Mouse (Mus musculus): Measurements from ENCODE around the gene Zfp212. TPM values are rescaled to one million over a fixed set of nuclear protein-coding genes. Genes with fewer than 3 reads are reported as not detected.

The Zfp212 gene
- 21.1 and 23.6 TPM in 2 replicates for polyA plus RNA-seq (2015; fragmentation: Nextera tagmentation; extraction: Ambion mirVana)

- DNase-seq (ENCODE audit: low spot score): peak; percentile 93
Measured at GRCm38 (mm10) chr6:47920447-47921340, at the start of gene Zfp212. Gene Zfp212, plus strand, starts transcription at chr6:47920476.

DNA sequence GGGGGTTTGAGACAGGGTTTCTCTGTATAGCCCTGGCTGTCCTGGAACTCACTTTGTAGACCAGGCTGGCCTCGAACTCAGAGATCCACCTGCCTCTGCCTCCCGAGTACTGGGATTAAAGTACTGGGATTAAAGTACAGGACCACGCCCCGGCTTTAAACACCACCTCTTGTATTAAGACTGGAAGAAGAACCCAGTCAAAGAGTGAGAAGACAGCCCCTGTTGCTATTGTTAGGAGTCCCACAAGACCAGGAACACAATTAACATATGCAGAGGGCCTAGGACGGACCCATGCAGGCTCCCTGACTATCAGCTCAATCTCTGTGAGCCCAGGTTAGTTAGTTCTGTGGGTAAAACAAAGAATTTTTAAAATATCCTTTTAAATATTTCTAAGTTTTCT lies 48.0 kb upstream of the Zfp212 start:
- DNase-seq (ENCODE audit: low spot score): no peak

- DNase-seq (ENCODE audit: low spot score): no peak
Measured at GRCm38 (mm10) chr6:47877058-47877457, 43.2 kb upstream of the Zfp212 start, which contains the start of gene Zfp282. Gene Zfp282, plus strand, starts transcription at chr6:47877204.

GRCm38 (mm10) chr6:47877461-47878132 lies 42.7 kb upstream of the Zfp212 start:
- peak; percentile 72 for DNase-seq (ENCODE audit: low spot score)

DNA sequence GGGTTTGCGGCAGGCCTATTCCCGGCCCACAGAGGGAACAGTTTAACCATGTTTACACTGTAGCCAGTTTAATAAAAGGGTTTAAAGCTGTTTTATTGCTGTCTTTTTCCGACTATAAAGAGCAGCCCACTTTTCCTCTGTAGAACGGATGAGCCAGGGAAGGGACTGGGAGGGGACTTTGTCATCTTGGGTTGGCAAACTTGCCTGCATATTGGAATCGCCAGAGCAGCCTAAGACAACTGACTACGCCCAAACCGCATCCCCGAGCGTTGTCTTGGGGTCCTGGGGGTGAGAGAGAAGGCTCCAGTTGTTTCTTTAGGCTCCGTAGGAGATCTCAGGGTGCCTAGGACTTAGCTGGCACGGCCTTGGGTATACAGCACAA lies 42.2 kb upstream of the Zfp212 start:
- peak; percentile 12 for DNase-seq (ENCODE audit: low spot score)

GRCm38 (mm10) chr6:47878593-47878992 lies 41.7 kb upstream of the Zfp212 start:
- peak; percentile 8 for DNase-seq (ENCODE audit: low spot score)

GRCm38 (mm10) chr6:47879049-47879716 lies 41.1 kb upstream of the Zfp212 start:
- no peak for DNase-seq (ENCODE audit: low spot score)

DNA sequence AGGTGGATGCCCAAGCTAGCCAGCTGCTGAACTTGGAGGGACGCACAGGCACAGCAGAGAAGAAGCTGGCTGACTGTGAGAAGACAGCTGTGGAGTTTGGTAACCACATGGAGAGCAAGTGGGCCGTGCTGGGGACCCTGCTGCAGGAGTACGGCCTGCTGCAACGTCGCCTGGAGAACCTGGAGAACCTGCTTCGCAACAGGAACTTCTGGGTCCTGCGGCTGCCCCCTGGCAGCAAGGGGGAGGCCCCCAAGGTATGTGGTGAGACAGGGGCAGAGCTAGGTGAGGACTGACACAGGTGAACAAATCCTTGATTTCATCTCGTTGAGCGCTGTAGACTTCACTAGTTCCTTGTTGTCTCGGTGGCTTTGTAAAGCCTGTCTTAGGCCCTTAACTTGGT lies 40.1 kb upstream of the Zfp212 start:
- no peak for DNase-seq (ENCODE audit: low spot score)

DNA sequence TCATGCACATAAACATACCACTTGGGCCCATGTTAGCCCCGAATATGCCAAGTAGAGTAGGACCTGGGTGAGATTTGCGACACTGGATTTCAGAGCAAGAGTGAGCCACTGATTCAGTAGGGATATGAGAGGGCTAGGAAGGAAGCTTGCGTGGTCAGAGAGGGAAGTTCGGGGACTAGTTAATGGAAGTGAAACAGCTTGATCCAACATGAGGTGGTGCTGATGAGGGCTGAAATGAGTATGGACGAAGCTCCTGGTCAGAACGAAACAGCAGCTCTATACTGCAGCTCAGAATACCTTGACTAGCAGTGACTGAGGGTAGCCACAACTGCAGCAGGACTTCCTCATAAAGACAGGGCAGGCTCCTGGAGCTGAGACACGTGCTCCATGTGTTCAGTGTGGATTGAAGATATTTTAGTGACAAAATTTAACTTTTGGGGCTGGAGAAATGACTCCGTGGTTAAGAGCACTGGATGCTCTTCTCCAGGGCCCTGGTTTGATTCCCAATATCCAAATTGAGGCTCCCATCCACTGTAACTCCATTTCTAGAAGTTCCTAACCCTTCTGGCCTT lies 31.4 kb upstream of the Zfp212 start:
- no peak for DNase-seq (ENCODE audit: low spot score)

DNA sequence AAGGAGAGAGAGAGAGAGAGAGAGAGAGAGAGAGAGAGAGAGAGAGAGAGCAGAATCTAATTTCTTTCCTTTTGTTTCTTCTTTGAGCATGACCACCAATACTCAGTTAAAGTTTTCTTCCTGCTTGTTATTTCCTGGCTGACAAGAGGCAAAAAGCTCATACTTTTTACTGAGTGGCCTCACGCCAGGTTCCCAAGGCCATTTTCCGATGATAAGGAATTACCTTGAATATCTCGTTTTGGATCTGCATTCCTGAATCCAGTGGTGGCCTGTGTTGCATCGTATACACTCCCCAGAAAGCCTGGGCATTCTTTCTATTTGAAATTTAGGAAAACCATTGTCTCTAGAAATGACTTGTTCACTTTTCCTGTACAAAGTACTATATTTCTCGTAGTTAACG lies 20.9 kb upstream of the Zfp212 start:
- no peak for DNase-seq (ENCODE audit: low spot score)

DNA sequence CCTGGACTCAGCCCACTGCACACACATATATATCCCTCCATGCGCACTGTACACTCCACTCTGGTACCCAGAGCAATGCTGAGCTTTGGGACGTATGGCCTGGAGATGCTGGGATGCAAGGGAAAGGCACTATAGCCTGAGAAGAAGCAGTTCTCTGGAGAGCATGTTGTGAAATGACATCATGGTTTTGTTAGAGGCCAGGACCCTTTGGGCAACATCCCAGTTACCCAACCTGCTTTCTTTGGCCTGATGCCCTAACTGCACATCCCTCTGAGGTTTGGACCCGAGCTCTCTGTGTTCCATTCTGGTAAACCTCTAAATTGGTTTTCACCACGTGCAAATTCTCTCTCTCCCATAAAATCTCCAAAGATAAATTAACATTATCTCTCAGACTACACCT lies 16.7 kb upstream of the Zfp212 start:
- no peak for DNase-seq (ENCODE audit: low spot score)

GRCm38 (mm10) chr6:47904361-47904760 lies 15.9 kb upstream of the Zfp212 start:
- no peak for DNase-seq (ENCODE audit: low spot score)

- DNase-seq (ENCODE audit: low spot score): no peak
Measured at GRCm38 (mm10) chr6:47904917-47905695, 15.2 kb upstream of the Zfp212 start.

DNA sequence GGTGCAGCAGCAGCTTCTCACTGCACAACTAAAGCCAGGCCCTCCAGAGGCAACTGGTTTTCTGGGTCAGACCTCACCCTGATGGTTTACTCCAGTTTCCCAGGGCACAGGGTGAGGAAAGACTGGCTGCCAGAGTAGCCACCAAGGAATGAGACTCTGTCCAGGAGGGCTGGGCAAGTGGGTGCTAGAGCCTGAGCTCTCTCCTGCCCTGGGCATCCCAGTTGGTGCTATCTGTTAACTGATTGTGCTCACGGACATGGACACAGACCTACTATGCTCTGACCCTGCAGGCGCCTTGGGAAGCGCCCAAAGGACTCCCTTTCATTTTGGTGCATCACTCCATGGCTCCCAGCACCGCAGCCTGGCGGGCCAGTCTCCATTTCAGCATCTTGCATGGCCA lies 13.9 kb upstream of the Zfp212 start:
- DNase-seq (ENCODE audit: low spot score): no peak

DNA sequence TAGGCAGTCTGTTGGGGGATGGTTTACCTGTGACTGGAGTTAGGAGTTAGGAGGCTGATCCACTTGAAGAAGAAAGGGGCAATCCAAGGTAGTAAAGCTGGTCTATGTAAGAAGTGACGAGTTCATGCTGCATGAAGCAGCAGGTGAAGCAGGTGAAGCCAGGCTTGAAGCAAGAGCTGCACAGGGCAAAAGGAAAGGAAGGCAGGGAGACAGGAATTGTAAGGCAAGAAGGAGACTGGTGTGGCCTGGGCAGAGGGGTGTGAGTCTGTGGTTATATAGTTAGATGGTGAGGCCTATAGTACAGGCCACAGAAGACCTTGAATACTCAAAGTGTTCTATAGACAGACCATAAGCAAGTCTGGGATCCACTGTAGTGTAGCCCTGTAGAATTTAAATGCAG lies 11.3 kb upstream of the Zfp212 start:
- no peak for DNase-seq (ENCODE audit: low spot score)

- DNase-seq (ENCODE audit: low spot score): no peak
Measured at GRCm38 (mm10) chr6:47911650-47912049, 8.6 kb upstream of the Zfp212 start.

GRCm38 (mm10) chr6:47912991-47913390 lies 7.3 kb upstream of the Zfp212 start:
- DNase-seq (ENCODE audit: low spot score): no peak

GRCm38 (mm10) chr6:47917051-47917450 lies 3.2 kb upstream of the Zfp212 start:
- DNase-seq (ENCODE audit: low spot score): no peak

DNA sequence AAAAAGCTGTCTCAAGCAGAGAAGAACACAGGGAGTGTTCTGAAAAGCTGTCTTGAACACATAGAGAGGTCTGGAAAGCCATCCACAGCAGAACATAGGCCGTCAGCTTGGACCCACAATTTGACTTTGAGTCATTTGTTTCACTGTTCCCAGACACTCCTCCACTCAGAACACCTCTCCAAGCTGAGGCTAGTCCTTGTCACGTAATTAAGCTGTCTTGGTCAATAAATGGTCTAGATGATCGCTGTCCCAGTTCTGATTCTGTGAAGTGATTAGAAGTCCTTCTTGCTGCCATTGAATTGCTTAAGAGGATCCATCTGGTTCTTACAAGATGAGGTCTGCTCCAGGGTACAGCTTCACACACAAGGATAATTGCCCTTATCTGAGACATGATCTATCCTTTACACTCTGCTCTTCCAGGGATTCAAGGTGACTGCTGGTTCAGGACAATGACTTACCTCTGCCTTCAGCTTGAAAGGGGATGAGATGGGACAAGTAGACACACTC lies 1.5 kb upstream of the Zfp212 start:
- DNase-seq (ENCODE audit: low spot score): no peak

DNA sequence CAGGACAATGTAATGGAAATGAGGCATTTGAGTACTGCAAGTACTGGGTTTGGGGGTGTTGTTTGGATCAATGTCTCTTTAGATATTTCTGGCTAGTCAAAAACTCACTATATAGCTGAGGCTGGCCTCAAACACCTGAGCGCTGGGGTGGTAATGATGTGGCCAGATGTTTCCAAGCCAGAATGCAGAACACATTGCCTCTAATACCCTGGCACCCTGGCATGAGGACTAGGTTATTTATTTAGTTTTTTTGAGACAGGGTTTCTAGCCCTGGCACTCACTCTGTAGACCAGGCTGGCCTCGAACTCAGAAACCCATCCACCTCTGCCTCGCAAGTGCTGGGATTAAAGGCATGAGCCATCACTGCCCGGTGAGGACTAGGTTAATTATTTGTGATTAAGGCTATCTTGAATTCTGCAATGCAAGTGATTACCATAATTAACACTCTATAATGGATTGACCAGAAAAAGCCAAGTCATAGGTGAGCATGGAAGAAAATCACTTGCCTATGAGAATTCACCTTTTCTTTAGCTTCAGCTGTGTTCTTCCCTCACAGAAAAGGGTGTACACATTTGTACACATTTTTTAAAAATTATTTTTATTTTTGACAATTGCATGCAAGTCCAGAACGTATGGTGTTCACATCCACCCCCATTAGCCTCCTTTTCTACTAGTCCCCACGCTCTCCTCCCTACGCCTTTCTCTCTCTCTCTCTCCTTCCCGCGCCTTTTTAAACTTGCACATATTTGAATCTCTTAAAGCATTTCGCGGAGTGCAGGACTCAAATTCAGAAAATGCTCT lies 430 bp upstream of the Zfp212 start:
- DNase-seq (ENCODE audit: low spot score): no peak

All from thymus, postnatal 0 days (tissue).